Comparison of ENCODE assay signal across 8 mouse cellular contexts in the genomic region with DNA sequence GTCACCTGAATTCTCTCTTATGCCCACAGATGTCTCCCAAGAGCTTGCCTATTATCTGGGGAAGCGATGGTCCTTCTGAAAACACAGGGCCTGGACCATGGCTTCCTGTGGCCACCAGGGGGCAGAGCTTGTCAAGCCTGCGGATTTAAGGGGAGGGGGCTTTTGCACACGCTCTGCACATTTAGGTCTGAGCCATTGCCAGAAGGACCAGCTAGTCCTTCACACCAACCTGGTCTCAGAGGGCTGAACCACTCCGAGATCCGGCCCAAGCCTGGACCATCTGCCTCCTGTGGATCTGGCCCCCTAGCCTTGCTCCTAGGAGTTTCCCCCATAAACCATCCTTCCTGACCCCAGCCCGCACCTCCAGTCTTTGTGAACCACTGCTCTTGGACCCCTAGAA. TPM values are rescaled to one million over a fixed set of nuclear protein-coding genes. Genes with fewer than 3 reads are reported as not detected.
DNase-seq lines count a peak whose midpoint lies in the region; ATAC-seq and TF ChIP-seq lines count a peak whose summit lies in the region.

No protein-coding gene starts in this region.

- H3K4me2 ChIP-seq in hindbrain, embryonic 14.5 days (replicated peaks), result no peak overlapping the region
- peak overlapping the region; percentile 72 for H3K4me2 ChIP-seq in liver, postnatal 0 days (ENCODE audit: low read depth, low read length)
- peak overlapping the region; percentile 81 for H3K4me2 ChIP-seq in stomach, postnatal 0 days (replicated peaks; ENCODE audit: low read depth)

- no peaks in the 10 kb centered on the region for H3K27me3 ChIP-seq in C2C12 (ENCODE audit: control insufficient read depth, insufficient read depth, insufficient read length)
- peaks cover 62% of the 10 kb centered on the region for H3K27me3 ChIP-seq in hindbrain, embryonic 14.5 days (ENCODE audit: control insufficient read depth, insufficient read depth, low read length)
- H3K27me3 ChIP-seq in liver, postnatal 0 days (ENCODE audit: insufficient read depth, low read length), result peaks cover 70% of the 10 kb centered on the region
- peaks cover 2% of the 10 kb centered on the region; the same call in 1 of the 2 replicates for H3K27me3 ChIP-seq in stomach, postnatal 0 days (ENCODE audit: control insufficient read depth, insufficient read depth, low read length)

- H3ac ChIP-seq in C2C12 (ENCODE audit: control insufficient read depth, insufficient read length, low read depth), result no peak overlapping the region

- peak; percentile 82 for TF ChIP-seq CTCF in gastrocnemius, adult 2 months (IDR thresholded peaks at IDR 0.05)
- peak; percentile 36 for TF ChIP-seq CTCF in C2C12 (IDR thresholded peaks at IDR 0.05; ENCODE audit: control insufficient read depth, insufficient read depth, insufficient read length)
- TF ChIP-seq CTCF in liver, postnatal 0 days (IDR thresholded peaks at IDR 0.05; ENCODE audit: low read depth), result peak; percentile 83
- peak; percentile 91 for TF ChIP-seq CTCF in stomach, postnatal 0 days (IDR thresholded peaks at IDR 0.05; ENCODE audit: low read depth)

- peaks cover 16% of the 10 kb centered on the region; the same call in 1 of the 2 replicates for H3K4me1 ChIP-seq in hindbrain, embryonic 14.5 days (replicated peaks; ENCODE audit: control insufficient read depth, insufficient read depth, low read length)
- peaks cover 28% of the 10 kb centered on the region for H3K4me1 ChIP-seq in liver, postnatal 0 days (ENCODE audit: insufficient read depth)
- peaks cover 3% of the 10 kb centered on the region; the same call in 1 of the 2 replicates for H3K4me1 ChIP-seq in stomach, postnatal 0 days (replicated peaks; ENCODE audit: control insufficient read depth, insufficient read depth)

- no peak overlapping the region for H3K4me3 ChIP-seq in gastrocnemius, adult 2 months
- H3K4me3 ChIP-seq in C2C12 (ENCODE audit: insufficient read depth, poor library complexity, severe bottlenecking), result no peak overlapping the region
- no peak overlapping the region for H3K4me3 ChIP-seq in hindbrain, embryonic 14.5 days (replicated peaks; ENCODE audit: low read length)
- H3K4me3 ChIP-seq in liver, postnatal 0 days (ENCODE audit: low read depth, low read length), result peak overlapping the region; percentile 43
- H3K4me3 ChIP-seq in stomach, postnatal 0 days (ENCODE audit: low read depth, low read length), result peak overlapping the region; percentile 45; the same call in 1 of the 2 replicates

- peak; percentile 38 for DNase-seq in gastrocnemius, adult 2 months
- DNase-seq in gastrocnemius, postnatal 36 days, result no peak
- DNase-seq in hindbrain, embryonic 14.5 days (ENCODE audit: low spot score), result peak; percentile 83
- peak; percentile 45 for DNase-seq in liver, postnatal 0 days
- peak; percentile 28 for DNase-seq in stomach, postnatal 0 days (ENCODE audit: low spot score)
- no peak for DNase-seq in frontal cortex, postnatal 25 days (ENCODE audit: low spot score in 2 of 2)

- H3K27ac ChIP-seq in gastrocnemius, adult 2 months, result no peak overlapping the region; the same call in 1 of the 2 replicates
- no peak overlapping the region for H3K27ac ChIP-seq in hindbrain, embryonic 14.5 days
- no peak overlapping the region for H3K27ac ChIP-seq in liver, postnatal 0 days (ENCODE audit: low read depth)
- no peak overlapping the region for H3K27ac ChIP-seq in stomach, postnatal 0 days (replicated peaks)

- intact Hi-C loops in gastrocnemius, adult 2 months (cut with DNase I), result loop anchor here (1.0 to 10.0 kb wide), 3 partner anchors 64 to 367 kb away; a partner anchor contains a TSS
- intact Hi-C loops in gastrocnemius, postnatal 36 days (cut with DNase I), result loop anchor here (2.0 to 5.0 kb wide), 2 partner anchors 96 to 155 kb away; a partner anchor contains a TSS

- WGBS in hindbrain, embryonic 14.5 days, result 14% methylated on average over 6 of the region's 6 CpGs
- 18% methylated on average over 6 of the region's 6 CpGs for WGBS in liver, postnatal 0 days (ENCODE audit: insufficient replicate concordance)
- 24% methylated on average over 6 of the region's 6 CpGs for WGBS in stomach, postnatal 0 days

- H3K9ac ChIP-seq in hindbrain, embryonic 14.5 days, result no peak overlapping the region
- H3K9ac ChIP-seq in liver, postnatal 0 days (replicated peaks), result 0 out of 2 replicates have a peak overlapping the region, but pooled peaks have one; percentile 1
- H3K9ac ChIP-seq in stomach, postnatal 0 days (ENCODE audit: low read length), result no peak overlapping the region

- ATAC-seq in common myeloid progenitor, adult 5-6 weeks (replicated peaks; ENCODE audit: low read depth, poor library complexity, severe bottlenecking), result 0 out of 2 replicates have a peak, but pooled peaks have one; percentile 7
- no peak for ATAC-seq in hindbrain, embryonic 14.5 days (ENCODE audit: low FRiP score)
- peak; percentile 43 for ATAC-seq in liver, postnatal 0 days
- ATAC-seq in stomach, postnatal 0 days (ENCODE audit: low FRiP score, low TSS enrichment), result peak; percentile 28; the same call in 1 of the 2 replicates

- H3K79me2 ChIP-seq in C2C12 (ENCODE audit: control insufficient read depth, insufficient read depth), result no peaks in the 10 kb centered on the region

- TF ChIP-seq EP300 in liver, postnatal 0 days (IDR thresholded peaks at IDR 0.05; ENCODE audit: low read depth), result no peak
- TF ChIP-seq EP300 in stomach, postnatal 0 days (optimal IDR thresholded peaks at IDR 0.05), result no peak

- no peaks in the 10 kb centered on the region for H3K79me3 ChIP-seq in C2C12 (ENCODE audit: low read depth)

- no peaks in the 10 kb centered on the region for H3K36me3 ChIP-seq in C2C12 (ENCODE audit: control insufficient read depth, insufficient read depth)
- H3K36me3 ChIP-seq in hindbrain, embryonic 14.5 days (replicated peaks; ENCODE audit: control insufficient read depth, insufficient read depth), result peaks cover 3% of the 10 kb centered on the region; the same call in 1 of the 2 replicates
- H3K36me3 ChIP-seq in liver, postnatal 0 days (replicated peaks; ENCODE audit: insufficient read depth, low read length), result no peaks in the 10 kb centered on the region
- no peaks in the 10 kb centered on the region for H3K36me3 ChIP-seq in stomach, postnatal 0 days (ENCODE audit: control insufficient read depth, insufficient read depth, low read length)

- H3K9me3 ChIP-seq in hindbrain, embryonic 14.5 days (ENCODE audit: control insufficient read depth, low read length), result no peaks in the 10 kb centered on the region
- H3K9me3 ChIP-seq in liver, postnatal 0 days (ENCODE audit: low read length), result no peaks in the 10 kb centered on the region
- no peaks in the 10 kb centered on the region for H3K9me3 ChIP-seq in stomach, postnatal 0 days (ENCODE audit: control insufficient read depth, low read length)

TF ChIP-seq in C2C12, 6 proteins besides CTCF, POLR2A, EP300 and RAD21 (continues in another document):
- TF ChIP-seq FOSL1 (IDR thresholded peaks at IDR 0.05; ENCODE audit: insufficient read depth, low read length, poor library complexity, severe bottlenecking), result no peak
- TF ChIP-seq USF1 (IDR thresholded peaks at IDR 0.05; ENCODE audit: low read depth), result no peak
- TF ChIP-seq MYOD1 (IDR thresholded peaks at IDR 0.05; ENCODE audit: control insufficient read depth, insufficient read length, low read depth), result no peak
- no peak for TF ChIP-seq MYOG (IDR thresholded peaks at IDR 0.05; ENCODE audit: control insufficient read depth, extremely low read depth, insufficient read length)
- TF ChIP-seq MAX (IDR thresholded peaks at IDR 0.05), result no peak

RNA-seq across cellular contexts. Expression of a gene that starts 1.3 kb away (rescaled TPM):
- under 1 TPM; 0.25 to 0.46 TPM for total RNA-seq in gastrocnemius, adult 2 months (2021)
- total RNA-seq in gastrocnemius, postnatal 36 days (2021), result under 1 TPM; 0.15 to 0.32 TPM
- polyA plus RNA-seq in C2C12 (2012; fragmentation: generic; extraction: Trizol), result 2.6 TPM
- total RNA-seq in common myeloid progenitor, adult 5-6 weeks (2017), result not detected in 2 replicates
- polyA plus RNA-seq in hindbrain, embryonic 14.5 days (2014; fragmentation: Nextera tagmentation; extraction: Ambion mirVana), result 0.95 and 0.96 TPM in 2 replicates
- 0.88 TPM in 2 replicates for polyA plus RNA-seq in liver, postnatal 0 days (2015; fragmentation: Nextera tagmentation; extraction: Ambion mirVana)
- polyA plus RNA-seq in stomach, postnatal 0 days (2015; fragmentation: Nextera tagmentation; extraction: Ambion mirVana), result 3.8 TPM in 2 replicates

RNA-seq across cellular contexts. Expression of a gene that starts 13.4 kb away (rescaled TPM):
- total RNA-seq in gastrocnemius, adult 2 months (2021), result 100 to 1,000 TPM; 267 to 281 TPM
- total RNA-seq in gastrocnemius, postnatal 36 days (2021), result 100 to 1,000 TPM; 222 to 284 TPM
- 43.6 TPM for polyA plus RNA-seq in C2C12 (2012; fragmentation: generic; extraction: Trizol)
- 11.3 and 17.9 TPM in 2 replicates for total RNA-seq in common myeloid progenitor, adult 5-6 weeks (2017)
- 55.1 and 56.5 TPM in 2 replicates for polyA plus RNA-seq in hindbrain, embryonic 14.5 days (2014; fragmentation: Nextera tagmentation; extraction: Ambion mirVana)
- 7.5 and 7.7 TPM in 2 replicates for polyA plus RNA-seq in liver, postnatal 0 days (2015; fragmentation: Nextera tagmentation; extraction: Ambion mirVana)
- polyA plus RNA-seq in stomach, postnatal 0 days (2015; fragmentation: Nextera tagmentation; extraction: Ambion mirVana), result 21.5 and 24.6 TPM in 2 replicates

RNA-seq across cellular contexts. Expression of a gene that starts 36.4 kb away (rescaled TPM):
- total RNA-seq in gastrocnemius, adult 2 months (2021), result 1 to 10 TPM; 2.4 to 3.2 TPM
- total RNA-seq in gastrocnemius, postnatal 36 days (2021), result 1 to 10 TPM; 1.4 to 2.6 TPM
- polyA plus RNA-seq in C2C12 (2012; fragmentation: generic; extraction: Trizol), result 16.4 TPM
- 6.6 and 7.0 TPM in 2 replicates for total RNA-seq in common myeloid progenitor, adult 5-6 weeks (2017)
- 22.9 and 25.1 TPM in 2 replicates for polyA plus RNA-seq in hindbrain, embryonic 14.5 days (2014; fragmentation: Nextera tagmentation; extraction: Ambion mirVana)
- 3.5 and 4.5 TPM in 2 replicates for polyA plus RNA-seq in liver, postnatal 0 days (2015; fragmentation: Nextera tagmentation; extraction: Ambion mirVana)
- 8.1 and 8.6 TPM in 2 replicates for polyA plus RNA-seq in stomach, postnatal 0 days (2015; fragmentation: Nextera tagmentation; extraction: Ambion mirVana)

RNA-seq across cellular contexts. Expression of a gene that starts 41.1 kb away (rescaled TPM):
- total RNA-seq in gastrocnemius, adult 2 months (2021), result 10 to 100 TPM; 81.4 to 83.9 TPM
- 10 to 100 TPM; 65.4 to 74.0 TPM for total RNA-seq in gastrocnemius, postnatal 36 days (2021)
- 296 TPM for polyA plus RNA-seq in C2C12 (2012; fragmentation: generic; extraction: Trizol)
- 54.1 and 85.0 TPM in 2 replicates for total RNA-seq in common myeloid progenitor, adult 5-6 weeks (2017)
- 589 and 599 TPM in 2 replicates for polyA plus RNA-seq in hindbrain, embryonic 14.5 days (2014; fragmentation: Nextera tagmentation; extraction: Ambion mirVana)
- 149 and 164 TPM in 2 replicates for polyA plus RNA-seq in liver, postnatal 0 days (2015; fragmentation: Nextera tagmentation; extraction: Ambion mirVana)
- polyA plus RNA-seq in stomach, postnatal 0 days (2015; fragmentation: Nextera tagmentation; extraction: Ambion mirVana), result 242 and 249 TPM in 2 replicates

RNA-seq across cellular contexts. Expression of a gene that starts 44.9 kb away (rescaled TPM):
- total RNA-seq in gastrocnemius, adult 2 months (2021), result 1 to 10 TPM; 1.4 to 2.2 TPM
- total RNA-seq in gastrocnemius, postnatal 36 days (2021), result 1 to 10 TPM; 2.8 to 3.2 TPM
- 37.7 TPM for polyA plus RNA-seq in C2C12 (2012; fragmentation: generic; extraction: Trizol)
- total RNA-seq in common myeloid progenitor, adult 5-6 weeks (2017), result 0.34 TPM in 1 of 2 replicates, not detected in the other
- polyA plus RNA-seq in hindbrain, embryonic 14.5 days (2014; fragmentation: Nextera tagmentation; extraction: Ambion mirVana), result 78.0 and 81.4 TPM in 2 replicates
- 0.63 and 0.67 TPM in 2 replicates for polyA plus RNA-seq in liver, postnatal 0 days (2015; fragmentation: Nextera tagmentation; extraction: Ambion mirVana)
- polyA plus RNA-seq in stomach, postnatal 0 days (2015; fragmentation: Nextera tagmentation; extraction: Ambion mirVana), result 11.9 and 12.1 TPM in 2 replicates

Comparison
In these comparisons a context has a peak if more than half of its experiments do, and no peak if none do; other contexts are left out.
1. DNase-seq: peak in gastrocnemius, adult 2 months (single experiment), hindbrain, embryonic 14.5 days (single experiment), liver, postnatal 0 days (single experiment) and stomach, postnatal 0 days (single experiment); none in gastrocnemius, postnatal 36 days (0 of 2) and frontal cortex, postnatal 25 days (0 of 2).
2. H3K4me3 ChIP-seq: peak in liver, postnatal 0 days (single experiment) and stomach, postnatal 0 days (single experiment); none in gastrocnemius, adult 2 months (single experiment), C2C12 (single experiment) and hindbrain, embryonic 14.5 days (single experiment).
3. CTCF ChIP-seq: peak in every context shown above with its lines; median percentile 91 in stomach, postnatal 0 days; 83 in liver, postnatal 0 days; 82 in gastrocnemius, adult 2 months; 36 in C2C12.